Mouse (Mus musculus) bone marrow, adult 2 months (tissue): ENCODE results near the gene Slc44a3.

Source experiments
- CTCF ChIP-seq: fragments of 200-500 bp; IDR thresholded peaks from 2 replicates; pipeline ENCODE4 v1.5.1; 2011; ENCODE audit warnings: low read length, control low read depth; ENCODE audit not compliant: control insufficient read depth, insufficient read depth
- POLR2A ChIP-seq: fragments of 200-500 bp; IDR thresholded peaks from 2 replicates; pipeline ENCODE4 v1.6.1; 2011; ENCODE audit warnings: low read depth, mild to moderate bottlenecking, control low read depth, low read length, borderline replicate concordance; ENCODE audit not compliant: control insufficient read depth

GRCm38 (mm10) chr3:121506756-121507155 is 25.4 kb downstream of the Slc44a3 start:
- TF ChIP-seq CTCF (no peak), POLR2A (no peak)
